Mouse (Mus musculus) inflammation-experienced regulatory T-cells, adult 6 months (primary cell): ENCODE data around the gene Jdp2. TPM values are rescaled to one million over a fixed set of nuclear protein-coding genes. Genes with fewer than 3 reads are reported as not detected.
A peak's percentile ranks its signal among the peaks of the same experiment; 100 is the strongest.
"Not testable (repeated sequence)": the region's sequence is repeated elsewhere in the genome, so short reads cannot be mapped to it uniquely, and the experiment has no call there.

Experiments used
- ATAC-seq: one replicate; pipeline ENCODE4 v1.8.0; 2017
- polyA plus RNA-seq, 3 experiments: library from polyadenylated mRNA; unstranded; fragments of 100-300 nt; shearing (Covaris generic); gene quantifications; one replicate each; pipeline ENCODE4 v1.2.1; 2017

Gene Jdp2
- polyA plus RNA-seq, 3 experiments from 2014 or later = 0.37 to 0.59 (median 0.58) TPM

DNA sequence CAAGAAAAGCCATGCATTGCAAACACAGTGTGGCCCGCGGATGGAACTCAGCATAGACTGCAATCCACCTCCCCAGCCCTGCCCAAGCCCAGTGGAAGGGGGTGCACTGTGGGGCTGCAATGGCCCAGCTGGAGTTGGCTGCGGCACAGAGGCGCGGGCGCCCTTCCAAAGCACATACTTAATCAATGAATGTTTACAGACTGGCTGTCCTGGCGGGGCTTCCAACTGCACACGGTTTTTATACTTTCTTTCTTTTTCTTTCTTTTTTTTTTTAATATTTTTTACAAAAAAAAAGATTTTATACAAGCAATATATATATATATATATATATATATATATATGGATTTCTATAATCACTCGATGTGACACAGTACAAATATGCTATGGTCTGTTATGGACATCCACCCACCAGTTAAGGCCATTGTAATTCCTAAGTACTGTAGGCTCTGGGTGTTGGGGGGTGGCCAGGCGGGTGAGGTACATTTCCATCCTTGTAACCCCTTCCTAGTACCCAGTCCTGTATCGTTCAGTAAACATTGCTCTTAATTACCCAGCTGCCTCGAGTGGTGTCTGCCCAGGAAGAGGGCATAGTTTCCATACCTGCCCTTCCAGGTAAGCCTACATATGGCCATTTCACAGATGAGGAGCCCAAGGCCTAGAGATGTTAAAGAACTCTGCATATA is 40.6 kb downstream of the Jdp2 start:
- ATAC-seq = no peak

- ATAC-seq = peak; percentile 35
Observed at GRCm38 (mm10) chr12:85640852-85641563, 42.2 kb downstream of the Jdp2 start.

DNA sequence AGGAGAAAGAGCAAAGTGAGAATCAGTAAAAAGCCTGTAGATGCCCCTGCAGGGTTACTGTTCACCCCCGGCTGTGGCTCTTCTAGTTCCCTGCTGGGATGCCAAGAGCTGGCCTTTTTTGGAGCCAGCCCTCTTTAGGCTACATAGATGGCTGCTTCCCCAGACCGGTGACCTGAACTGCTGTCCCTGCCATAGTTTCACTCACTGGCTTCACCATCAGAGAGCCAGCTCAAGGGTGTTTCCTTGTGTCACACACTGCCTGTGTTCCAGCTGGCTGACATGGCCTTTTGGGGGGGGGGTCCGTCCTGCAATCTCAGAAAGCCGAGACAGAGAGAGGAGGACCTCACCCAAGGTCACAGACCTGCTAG is 42.7 kb downstream of the Jdp2 start:
- ATAC-seq = no peak

GRCm38 (mm10) chr12:85643735-85644134 is 44.9 kb downstream of the Jdp2 start:
- ATAC-seq = no peak

DNA sequence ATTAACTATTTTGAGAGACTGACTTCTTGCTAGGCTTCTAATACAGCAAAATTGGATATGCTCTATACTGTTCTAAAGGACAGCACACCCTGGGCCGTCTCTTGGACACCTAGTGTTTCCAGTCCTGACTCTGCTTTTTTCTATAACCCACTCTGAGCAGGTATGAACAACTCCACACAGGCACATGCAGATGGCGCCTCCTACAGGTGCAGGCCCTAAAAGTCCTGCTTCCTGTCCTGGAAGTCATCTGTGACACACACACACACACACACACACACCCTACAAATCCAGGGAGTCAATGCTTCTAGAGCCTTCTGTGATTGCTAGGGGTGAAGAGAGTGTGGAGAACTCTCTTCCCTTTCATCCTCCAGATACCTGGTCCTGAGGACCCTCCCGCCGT is 46.8 kb downstream of the Jdp2 start:
- ATAC-seq = no peak

DNA sequence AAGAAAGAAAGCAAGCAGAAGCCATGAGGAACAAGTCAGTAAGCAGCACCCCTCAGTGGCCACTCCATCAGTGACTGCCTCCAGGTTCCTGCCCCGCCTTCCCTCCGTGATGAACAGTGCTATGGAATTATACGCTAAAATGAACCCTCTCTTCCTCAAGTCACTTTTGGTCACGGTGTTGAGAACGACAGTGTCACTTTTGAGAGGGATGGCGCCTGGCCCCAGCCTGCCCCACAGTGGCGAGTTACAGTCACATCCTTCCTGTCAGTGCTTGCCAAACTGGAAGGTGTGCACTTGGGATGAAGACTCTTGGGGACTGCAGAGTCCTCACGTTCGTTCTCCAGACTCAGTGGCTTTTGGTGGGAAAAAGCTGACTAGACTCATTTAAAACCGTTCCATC is 48.5 kb downstream of the Jdp2 start:
- peak; percentile 58 for ATAC-seq

- ATAC-seq = no peak
Observed at GRCm38 (mm10) chr12:85647955-85648354, 49.1 kb downstream of the Jdp2 start.

DNA sequence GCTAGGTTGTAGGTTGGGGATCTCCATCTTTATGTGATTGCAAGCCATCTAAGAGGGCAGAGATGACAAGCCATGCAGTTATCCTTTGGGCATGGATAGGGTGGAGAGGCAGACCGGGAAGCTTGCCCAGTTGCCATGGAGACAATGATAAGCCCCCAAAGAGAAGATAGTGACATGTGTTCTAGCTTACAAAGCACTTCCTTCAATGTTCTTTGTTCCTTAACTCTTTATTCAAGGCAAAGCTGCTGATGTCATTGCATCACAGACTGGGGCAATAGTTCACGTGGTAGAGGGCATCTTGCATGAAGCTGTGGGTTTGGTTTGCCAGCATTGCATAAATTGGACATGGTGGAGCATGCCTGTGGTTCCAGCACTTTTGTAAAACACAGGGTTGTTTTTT is 60.5 kb downstream of the Jdp2 start:
- no peak for ATAC-seq

- ATAC-seq = peak; percentile 81
Observed at GRCm38 (mm10) chr12:85660855-85661254, 62.0 kb downstream of the Jdp2 start.

GRCm38 (mm10) chr12:85662232-85662631 is 63.4 kb downstream of the Jdp2 start:
- ATAC-seq = not testable (repeated sequence)

GRCm38 (mm10) chr12:85662896-85663295 is 64.1 kb downstream of the Jdp2 start:
- ATAC-seq = peak; percentile 55

DNA sequence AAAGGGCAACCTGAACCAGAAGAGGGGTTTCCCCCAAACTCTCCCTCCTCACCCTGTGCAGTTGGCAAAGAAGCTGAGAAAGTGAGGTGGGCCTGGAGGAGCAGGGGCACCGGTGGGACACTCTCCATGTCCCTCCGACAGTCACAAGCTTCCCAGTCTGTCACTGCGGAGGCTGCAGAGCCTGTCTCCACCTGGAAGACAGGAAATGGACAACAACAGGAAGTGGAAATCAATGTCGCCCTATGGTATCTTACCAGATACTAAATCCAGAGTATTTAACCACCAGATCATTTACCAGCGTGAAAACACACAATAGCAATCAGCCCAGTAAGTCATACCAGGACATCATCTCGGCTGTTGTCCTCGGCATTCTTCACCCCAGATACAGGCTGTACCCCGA is 67.3 kb downstream of the Jdp2 start:
- ATAC-seq = peak; percentile 53

GRCm38 (mm10) chr12:85667071-85667470 is 68.2 kb downstream of the Jdp2 start:
- ATAC-seq = no peak

DNA sequence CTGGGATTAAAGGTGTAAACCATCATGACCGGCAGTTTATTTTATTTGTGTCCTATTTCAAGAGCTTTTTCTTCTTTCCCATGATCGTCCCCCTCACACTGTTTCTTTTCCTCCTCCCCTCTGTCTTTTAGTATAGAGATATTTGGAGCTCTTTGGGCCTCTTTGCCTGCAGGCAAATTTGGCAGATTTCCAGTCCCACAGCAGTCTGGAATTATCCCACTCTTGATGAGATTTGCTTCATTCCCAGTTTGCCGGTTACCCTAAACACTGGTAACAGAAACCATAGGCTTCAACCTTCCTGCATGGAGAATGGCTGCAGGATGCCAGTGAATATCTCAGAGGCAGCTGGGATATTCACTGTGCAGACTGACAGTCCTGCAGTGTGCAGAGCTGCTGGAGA is 69.9 kb downstream of the Jdp2 start:
- no peak for ATAC-seq

DNA sequence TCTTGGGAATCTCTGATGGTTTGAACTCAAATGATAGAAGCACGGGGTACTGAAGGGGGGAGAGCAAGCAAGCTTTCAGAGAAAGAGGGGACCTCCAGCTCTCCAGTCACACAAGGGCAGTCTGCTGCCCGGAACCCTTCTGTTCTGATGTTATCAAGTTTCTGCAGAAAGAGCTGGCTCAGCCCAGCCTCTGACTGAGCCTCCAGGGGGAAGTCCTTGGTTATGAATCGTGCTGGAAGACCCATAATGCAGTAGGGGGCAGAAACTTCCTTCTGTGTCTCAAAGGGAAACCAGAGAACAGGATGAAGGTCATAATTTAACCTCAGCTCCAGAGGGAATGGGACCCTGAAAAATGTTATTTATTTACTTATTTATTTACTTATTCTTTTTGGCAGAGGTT is 71.3 kb downstream of the Jdp2 start:
- no peak for ATAC-seq

DNA sequence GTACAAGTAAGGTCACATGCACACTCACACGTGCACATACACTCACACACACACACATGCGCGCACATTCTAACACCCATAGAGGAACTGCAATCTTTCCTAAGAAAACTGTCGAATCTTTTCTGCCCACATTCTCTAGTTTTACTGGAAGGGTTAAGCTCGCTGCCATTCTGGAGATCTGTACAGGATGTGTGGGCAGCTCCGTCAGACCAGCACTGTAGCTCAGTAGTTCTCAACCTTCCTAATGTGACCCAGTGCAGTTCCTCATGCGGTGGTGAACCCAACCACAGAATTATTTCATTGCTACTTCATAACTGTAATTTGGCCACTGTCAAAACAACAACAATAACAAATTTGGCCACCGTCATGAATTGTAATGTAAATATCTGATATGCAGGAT is 75.1 kb downstream of the Jdp2 start:
- no peak for ATAC-seq

GRCm38 (mm10) chr12:85679117-85679516 is 80.3 kb downstream of the Jdp2 start:
- no peak for ATAC-seq

DNA sequence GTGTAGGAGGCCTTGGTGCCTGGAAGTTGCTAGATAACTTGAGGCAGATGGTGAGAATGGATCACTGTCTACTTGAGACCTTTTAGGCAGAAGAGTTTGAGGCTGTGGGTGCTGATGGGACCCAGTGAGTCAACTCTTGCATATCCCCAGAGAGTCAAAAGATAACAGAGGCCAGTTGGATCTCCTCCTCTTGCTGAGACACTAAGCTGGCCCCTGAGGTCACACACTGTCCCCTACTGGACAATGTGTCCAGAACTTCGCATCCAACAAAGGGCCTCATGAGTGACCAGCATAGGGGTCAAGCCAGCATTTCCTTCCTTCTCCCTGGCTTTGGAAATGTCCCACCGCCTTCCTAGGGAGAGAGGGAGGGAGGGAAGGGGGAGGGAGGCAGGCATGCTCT is 81.0 kb downstream of the Jdp2 start:
- ATAC-seq = no peak

DNA sequence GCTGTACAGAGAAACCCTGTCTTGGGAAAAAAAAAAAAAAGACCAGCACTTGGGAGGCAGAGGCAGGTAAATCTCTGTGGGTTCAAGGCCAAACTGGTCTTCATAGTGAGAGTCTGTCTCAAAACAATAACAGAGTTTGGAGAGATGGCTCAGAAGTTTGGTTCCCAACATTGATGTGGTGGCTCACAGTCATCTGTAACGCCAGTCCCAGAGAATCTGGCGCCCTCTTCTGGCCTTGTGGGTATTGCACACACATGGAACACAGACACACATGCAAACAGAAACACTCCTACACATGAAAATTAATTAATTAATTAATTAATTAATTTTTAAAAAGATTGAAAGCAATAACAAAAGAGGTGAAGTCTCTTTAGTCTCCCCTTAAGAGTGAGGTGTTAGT is 83.5 kb downstream of the Jdp2 start:
- ATAC-seq = no peak

- ATAC-seq = no peak
Observed at GRCm38 (mm10) chr12:85684411-85685275, 85.8 kb downstream of the Jdp2 start.

- peak; percentile 88 for ATAC-seq
Observed at GRCm38 (mm10) chr12:85686466-85687216, 87.8 kb downstream of the Jdp2 start, which contains the start of gene Batf. Batf (plus strand) TSS chr12:85686669.

DNA sequence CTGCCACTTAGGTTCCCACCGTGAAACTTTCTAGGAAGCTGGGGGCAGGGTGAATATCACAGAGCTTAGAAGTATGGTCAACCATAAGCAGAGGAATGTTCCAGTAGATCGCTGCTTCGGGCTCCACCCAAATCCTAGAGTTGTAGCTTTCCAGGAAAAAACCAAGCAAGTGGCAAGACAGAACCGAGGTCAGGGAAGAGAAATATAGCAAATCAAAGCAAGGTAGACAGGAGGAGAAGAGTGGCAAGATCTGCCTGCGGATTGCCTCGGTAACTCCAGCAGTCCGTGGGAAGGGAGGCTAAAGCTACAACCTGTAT is 88.3 kb downstream of the Jdp2 start:
- no peak for ATAC-seq

DNA sequence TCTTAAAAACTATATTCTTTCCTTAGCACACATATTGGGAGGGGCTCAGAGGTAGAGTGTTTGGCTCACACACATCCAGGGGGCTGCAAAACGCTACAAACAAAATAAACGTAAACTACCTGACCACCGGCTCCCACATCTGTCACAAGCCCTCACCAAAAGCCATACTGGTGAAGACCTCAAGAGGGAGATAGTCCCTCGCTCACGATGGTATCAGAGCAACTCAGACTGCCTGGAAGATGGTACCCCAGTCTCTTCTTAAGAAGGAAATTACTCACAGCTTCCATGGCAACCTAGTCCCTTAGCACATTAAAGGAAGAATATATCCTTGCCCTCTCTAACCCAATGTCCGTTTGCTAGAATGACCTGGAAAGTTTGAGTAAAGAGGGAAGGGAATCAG is 89.0 kb downstream of the Jdp2 start:
- peak; percentile 54 for ATAC-seq
